Mouse (Mus musculus): Measurements from ENCODE around the gene Rangrf. TPM values are rescaled to one million over a fixed set of nuclear protein-coding genes. Genes with fewer than 3 reads are reported as not detected.
A peak's percentile ranks its signal among the peaks of the same experiment; 100 is the strongest.

Rangrf gene
- polyA plus RNA-seq, 1 experiment from 2014 or later, result 71.8 TPM

DNA sequence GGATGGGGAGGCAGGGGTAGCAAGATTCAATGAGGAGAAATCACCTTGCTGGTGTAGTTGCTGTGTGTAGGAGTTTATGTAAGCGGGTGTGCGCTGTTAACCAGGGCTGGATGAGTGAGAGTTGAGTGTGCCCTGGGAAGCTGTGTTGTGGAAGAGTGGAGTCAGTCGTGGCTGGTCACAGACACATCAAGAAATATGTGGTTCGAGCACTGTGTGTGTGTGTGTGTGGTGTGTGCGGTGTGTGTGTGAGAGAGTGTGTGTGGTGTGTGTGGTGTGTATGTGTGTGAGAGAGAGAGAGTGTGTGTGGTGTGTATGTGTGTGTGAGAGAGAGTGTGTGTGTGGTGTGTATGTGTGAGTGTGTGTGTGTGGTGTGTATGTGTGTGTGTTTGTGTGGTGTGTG is 19.5 kb downstream of the Rangrf start:
- Histone ChIP-seq H3K9me3 (ENCODE audit: control insufficient read depth, low read length) (no peaks in the 10 kb centered on the region), H3K36me3 (ENCODE audit: control insufficient read depth, insufficient read depth, low read length) (peaks cover 7% of the 10 kb centered on the region; the same call in 1 of the 2 replicates), H3K4me3 (ENCODE audit: control insufficient read depth in 1 of 2, insufficient read depth in 1 of 2, low read depth in 1 of 2, low read length in 2 of 2) (peak overlapping the region; percentile 7 to 46; a peak in 2 of 4 replicates), H3K9ac (ENCODE audit: low read length) (no peak overlapping the region), H3K4me2 (ENCODE audit: low read length) (peak overlapping the region; percentile 87), H3K4me1 (ENCODE audit: control insufficient read depth in 2 of 2, insufficient read depth in 2 of 2, low read length in 2 of 2) (peaks cover 6 to 17% of the 10 kb centered on the region in 2 experiments), H3K27ac (replicated peaks in 1 of 2; ENCODE audit: control insufficient read depth in 1 of 2, insufficient read depth in 1 of 2, low read depth in 2 of 2, low read length in 2 of 2) (no peak overlapping the region), H3K27me3 (ENCODE audit: control insufficient read depth, insufficient read depth, low read length) (peaks cover 16% of the 10 kb centered on the region; the same call in 1 of the 2 replicates)
- WGBS, result 73% methylated on average over 5 of the region's 5 CpGs
- no peak for ATAC-seq (ENCODE audit: insufficient number of reproducible peaks, insufficient read depth, low FRiP score, low read depth)

GRCm38 (mm10) chr11:68954408-68954807 is 20.6 kb downstream of the Rangrf start:
- Histone ChIP-seq H3K9me3 (ENCODE audit: control insufficient read depth, low read length) (no peaks in the 10 kb centered on the region), H3K4me3 (ENCODE audit: control insufficient read depth in 1 of 2, insufficient read depth in 1 of 2, low read depth in 1 of 2, low read length in 2 of 2) (peak overlapping the region; percentile 40 to 46), H3K27me3 (ENCODE audit: control insufficient read depth, insufficient read depth, low read length) (peaks cover 16% of the 10 kb centered on the region; the same call in 1 of the 2 replicates), H3K36me3 (ENCODE audit: control insufficient read depth, insufficient read depth, low read length) (peaks cover 7% of the 10 kb centered on the region; the same call in 1 of the 2 replicates), H3K4me1 (ENCODE audit: control insufficient read depth in 2 of 2, insufficient read depth in 2 of 2, low read length in 2 of 2) (peaks cover 6 to 17% of the 10 kb centered on the region in 2 experiments), H3K4me2 (ENCODE audit: low read length) (peak overlapping the region; percentile 87), H3K27ac (replicated peaks in 1 of 2; ENCODE audit: control insufficient read depth in 1 of 2, insufficient read depth in 1 of 2, low read depth in 2 of 2, low read length in 2 of 2) (no peak overlapping the region), H3K9ac (ENCODE audit: low read length) (peak overlapping the region; percentile 70)
- 2% methylated on average over 17 of the region's 17 CpGs for WGBS
- no peak for ATAC-seq (ENCODE audit: insufficient number of reproducible peaks, insufficient read depth, low FRiP score, low read depth)

DNA sequence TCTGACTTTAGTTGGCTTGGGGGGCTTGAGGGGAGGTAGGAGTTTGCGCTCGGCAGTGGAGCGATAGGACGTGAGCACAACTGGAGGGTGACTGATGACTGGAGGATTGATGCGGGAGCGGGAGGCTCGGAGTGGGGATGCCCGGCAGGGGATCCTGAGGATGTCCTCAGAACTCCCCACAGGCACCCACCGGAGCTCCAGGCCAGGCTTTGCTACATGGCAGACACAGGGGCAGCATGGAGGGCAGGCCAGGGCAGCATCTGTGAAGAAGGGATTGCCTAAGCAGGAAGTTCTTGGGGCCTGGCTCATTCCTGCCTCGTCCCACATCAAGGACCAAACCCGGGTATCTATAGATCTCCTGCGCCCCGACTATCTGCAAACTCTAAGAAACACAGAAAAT is 21.1 kb downstream of the Rangrf start:
- Histone ChIP-seq H3K9ac (ENCODE audit: low read length) (peak overlapping the region; percentile 70; the same call in 1 of the 2 replicates), H3K36me3 (ENCODE audit: control insufficient read depth, insufficient read depth, low read length) (peaks cover 10% of the 10 kb centered on the region; the same call in 1 of the 2 replicates), H3K4me2 (ENCODE audit: low read length) (peak overlapping the region; percentile 87), H3K4me1 (ENCODE audit: control insufficient read depth in 2 of 2, insufficient read depth in 2 of 2, low read length in 2 of 2) (peaks cover 6 to 17% of the 10 kb centered on the region in 2 experiments), H3K4me3 (ENCODE audit: control insufficient read depth in 1 of 2, insufficient read depth in 1 of 2, low read depth in 1 of 2, low read length in 2 of 2) (peak overlapping the region; percentile 40 to 46), H3K27me3 (ENCODE audit: control insufficient read depth, insufficient read depth, low read length) (peaks cover 16% of the 10 kb centered on the region; the same call in 1 of the 2 replicates), H3K27ac (replicated peaks in 1 of 2; ENCODE audit: control insufficient read depth in 1 of 2, insufficient read depth in 1 of 2, low read depth in 2 of 2, low read length in 2 of 2) (no peak overlapping the region), H3K9me3 (ENCODE audit: control insufficient read depth, low read length) (no peaks in the 10 kb centered on the region)
- no peak for ATAC-seq (ENCODE audit: insufficient number of reproducible peaks, insufficient read depth, low FRiP score, low read depth)
- WGBS, result 13% methylated on average over 13 of the region's 13 CpGs

GRCm38 (mm10) chr11:68947542-68947993 is 27.4 kb downstream of the Rangrf start:
- 38% methylated on average over 12 of the region's 12 CpGs for WGBS
- Histone ChIP-seq H3K4me3 (ENCODE audit: control insufficient read depth in 1 of 2, insufficient read depth in 1 of 2, low read depth in 1 of 2, low read length in 2 of 2) (no peak overlapping the region), H3K4me1 (ENCODE audit: control insufficient read depth in 2 of 2, insufficient read depth in 2 of 2, low read length in 2 of 2) (peaks cover 3 to 6% of the 10 kb centered on the region in 2 experiments; a peak in 2 of 4 replicates), H3K4me2 (ENCODE audit: low read length) (peak overlapping the region; percentile 58), H3K9me3 (ENCODE audit: control insufficient read depth, low read length) (no peaks in the 10 kb centered on the region), H3K36me3 (ENCODE audit: control insufficient read depth, insufficient read depth, low read length) (peaks cover 10% of the 10 kb centered on the region; the same call in 1 of the 2 replicates), H3K9ac (ENCODE audit: low read length) (no peak overlapping the region), H3K27me3 (ENCODE audit: control insufficient read depth, insufficient read depth, low read length) (peaks cover 3% of the 10 kb centered on the region; the same call in 1 of the 2 replicates), H3K27ac (replicated peaks in 1 of 2; ENCODE audit: control insufficient read depth in 1 of 2, insufficient read depth in 1 of 2, low read depth in 2 of 2, low read length in 2 of 2) (no peak overlapping the region)
- ATAC-seq (ENCODE audit: insufficient number of reproducible peaks, insufficient read depth, low FRiP score, low read depth), result no peak

DNA sequence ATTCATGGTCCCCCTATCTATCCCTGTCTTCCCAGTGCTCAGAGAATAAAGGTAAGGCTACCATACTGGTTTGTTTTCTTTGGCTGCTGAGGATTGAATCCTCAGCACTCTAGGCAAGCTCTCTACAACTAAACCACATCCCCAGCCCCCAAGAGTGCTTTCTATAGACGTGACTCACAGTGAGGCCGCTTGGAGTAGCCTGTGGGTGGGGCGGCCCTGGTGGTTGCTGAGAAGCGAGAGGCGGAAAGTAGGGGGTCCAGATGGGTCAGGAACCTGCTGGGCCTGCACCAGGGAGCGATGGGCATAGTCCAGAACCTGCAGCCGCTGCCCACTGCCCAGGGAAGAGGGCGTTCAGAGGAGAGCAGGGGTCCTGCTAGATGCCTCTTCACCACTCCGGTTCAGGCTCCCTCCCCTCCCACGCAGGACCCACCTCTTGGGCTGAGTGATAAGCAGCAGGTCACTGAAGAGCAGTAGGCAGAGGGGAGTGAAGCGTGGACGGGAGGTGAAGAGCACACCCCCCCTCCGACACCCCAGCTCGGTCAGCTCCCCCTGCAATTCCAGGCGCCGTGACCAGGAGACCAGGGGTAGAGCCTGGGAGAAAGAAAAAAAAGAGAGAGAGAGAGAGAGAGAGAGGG is 28.1 kb downstream of the Rangrf start:
- ATAC-seq (ENCODE audit: insufficient number of reproducible peaks, insufficient read depth, low FRiP score, low read depth), result no peak
- Histone ChIP-seq H3K27me3 (ENCODE audit: control insufficient read depth, insufficient read depth, low read length) (peaks cover 3% of the 10 kb centered on the region; the same call in 1 of the 2 replicates), H3K4me2 (ENCODE audit: low read length) (peak overlapping the region; percentile 58), H3K36me3 (ENCODE audit: control insufficient read depth, insufficient read depth, low read length) (peaks cover 10% of the 10 kb centered on the region; the same call in 1 of the 2 replicates), H3K9me3 (ENCODE audit: control insufficient read depth, low read length) (no peaks in the 10 kb centered on the region), H3K27ac (replicated peaks in 1 of 2; ENCODE audit: control insufficient read depth in 1 of 2, insufficient read depth in 1 of 2, low read depth in 2 of 2, low read length in 2 of 2) (no peak overlapping the region), H3K4me1 (ENCODE audit: control insufficient read depth in 2 of 2, insufficient read depth in 2 of 2, low read length in 2 of 2) (peaks cover 3 to 6% of the 10 kb centered on the region in 2 experiments; a peak in 2 of 4 replicates), H3K4me3 (ENCODE audit: control insufficient read depth in 1 of 2, insufficient read depth in 1 of 2, low read depth in 1 of 2, low read length in 2 of 2) (peak overlapping the region; percentile 20 to 24), H3K9ac (ENCODE audit: low read length) (peak overlapping the region; percentile 34; the same call in 1 of the 2 replicates)
- WGBS, result 21% methylated on average over 16 of the region's 16 CpGs

DNA sequence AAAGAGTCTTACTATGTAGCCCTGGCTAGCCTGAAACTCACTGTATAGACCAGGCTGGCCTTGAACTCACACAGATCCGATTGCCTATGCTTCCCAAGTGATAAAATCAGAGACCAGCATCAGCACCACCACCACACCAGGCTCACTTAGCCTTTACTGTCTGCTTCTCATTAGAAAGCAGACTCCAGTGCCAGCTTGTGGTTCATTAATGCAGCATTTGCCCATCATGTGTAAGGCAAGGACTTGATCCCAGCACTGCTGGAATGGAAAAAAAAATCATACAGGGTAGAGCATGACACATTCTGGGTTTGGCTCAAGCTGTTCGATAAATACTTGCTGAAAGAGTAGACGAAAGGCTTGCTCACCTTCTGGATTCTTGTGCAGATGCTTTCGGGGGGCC is 29.0 kb downstream of the Rangrf start:
- H3K4me3 ChIP-seq (ENCODE audit: control insufficient read depth in 1 of 2, insufficient read depth in 1 of 2, low read depth in 1 of 2, low read length in 2 of 2), result no peak overlapping the region
- H3K27me3 ChIP-seq (ENCODE audit: control insufficient read depth, insufficient read depth, low read length), result no peaks in the 10 kb centered on the region
- H3K4me2 ChIP-seq (ENCODE audit: low read length), result no peak overlapping the region
- H3K36me3 ChIP-seq (ENCODE audit: control insufficient read depth, insufficient read depth, low read length), result peaks cover 4% of the 10 kb centered on the region; the same call in 1 of the 2 replicates
- no peaks in the 10 kb centered on the region for H3K9me3 ChIP-seq (ENCODE audit: control insufficient read depth, low read length)
- H3K4me1 ChIP-seq (ENCODE audit: control insufficient read depth in 2 of 2, insufficient read depth in 2 of 2, low read length in 2 of 2), result peaks cover 3 to 6% of the 10 kb centered on the region in 2 experiments; a peak in 2 of 4 replicates
- no peak overlapping the region for H3K27ac ChIP-seq (replicated peaks in 1 of 2; ENCODE audit: control insufficient read depth in 1 of 2, insufficient read depth in 1 of 2, low read depth in 2 of 2, low read length in 2 of 2)
- WGBS, result 88% methylated on average over 4 of the region's 4 CpGs
- H3K9ac ChIP-seq (ENCODE audit: low read length), result no peak overlapping the region
- ATAC-seq (ENCODE audit: insufficient number of reproducible peaks, insufficient read depth, low FRiP score, low read depth), result no peak

- 65% methylated on average over 2 of the region's 2 CpGs for WGBS
- ATAC-seq (ENCODE audit: insufficient number of reproducible peaks, insufficient read depth, low FRiP score, low read depth), result no peak
- Histone ChIP-seq H3K4me3 (ENCODE audit: control insufficient read depth in 1 of 2, insufficient read depth in 1 of 2, low read depth in 1 of 2, low read length in 2 of 2) (no peak overlapping the region), H3K27me3 (ENCODE audit: control insufficient read depth, insufficient read depth, low read length) (no peaks in the 10 kb centered on the region), H3K4me2 (ENCODE audit: low read length) (no peak overlapping the region), H3K36me3 (ENCODE audit: control insufficient read depth, insufficient read depth, low read length) (0 out of 2 replicates have a peak, but pooled peaks cover 3% of the 10 kb centered on the region), H3K27ac (replicated peaks in 1 of 2; ENCODE audit: control insufficient read depth in 1 of 2, insufficient read depth in 1 of 2, low read depth in 2 of 2, low read length in 2 of 2) (no peak overlapping the region), H3K9me3 (ENCODE audit: control insufficient read depth, low read length) (no peaks in the 10 kb centered on the region), H3K9ac (ENCODE audit: low read length) (no peak overlapping the region), H3K4me1 (ENCODE audit: control insufficient read depth in 2 of 2, insufficient read depth in 2 of 2, low read length in 2 of 2) (peaks cover 5 to 9% of the 10 kb centered on the region in 2 experiments; a peak in 3 of 4 replicates)
These were observed 29.7 kb downstream of the Rangrf start for GRCm38 (mm10) chr11:68945245-68945644.
